Mouse (Mus musculus) bone marrow, adult 2 months (tissue): ENCODE data around the gene Smarca4.

Source experiments
- CTCF ChIP-seq: fragments of 200-500 bp; IDR thresholded peaks from 2 replicates; pipeline ENCODE4 v1.5.1; 2011; ENCODE audit warnings: low read length, control low read depth; ENCODE audit not compliant: control insufficient read depth, insufficient read depth
- POLR2A ChIP-seq: fragments of 200-500 bp; IDR thresholded peaks from 2 replicates; pipeline ENCODE4 v1.6.1; 2011; ENCODE audit warnings: low read depth, mild to moderate bottlenecking, control low read depth, low read length, borderline replicate concordance; ENCODE audit not compliant: control insufficient read depth

- TF ChIP-seq POLR2A (no peak), CTCF (no peak)
Measured at GRCm38 (mm10) chr9:21729264-21729663, 113.3 kb downstream of the Smarca4 start.
